Mouse (Mus musculus) embryonic fibroblast, embryonic 13.5 days (primary cell): ENCODE results near the gene Zmym6.

ENCODE experiments used
- CTCF ChIP-seq: IDR thresholded peaks from 2 replicates; pipeline ENCODE4 v1.5.1; 2011; ENCODE audit warnings: mild to moderate bottlenecking, control low read depth, low read length, moderate library complexity, borderline replicate concordance; ENCODE audit not compliant: insufficient read depth
- POLR2A ChIP-seq: IDR thresholded peaks from 2 replicates; pipeline ENCODE4 v1.6.1; 2011; ENCODE audit warnings: low read depth, mild to moderate bottlenecking, control low read depth, low read length, moderate library complexity

- TF ChIP-seq POLR2A (no peak), CTCF (no peak)
Observed at GRCm38 (mm10) chr4:127173461-127173860, 96.3 kb downstream of the Zmym6 start.
